Mouse (Mus musculus) kidney, postnatal 14 days (tissue): ENCODE measurements around the gene Chd6.

Experiments
- DNase-seq: peaks from one replicate; pipeline ENCODE4 v3.0.0; 2022; ENCODE audit warnings: mixed read lengths

Gene Chd6

GRCm38 (mm10) chr2:161066097-161066759, 42.6 kb downstream of the Chd6 start:
- DNase-seq: no peak

GRCm38 (mm10) chr2:161065594-161065993, 43.3 kb downstream of the Chd6 start:
- no peak for DNase-seq

GRCm38 (mm10) chr2:161064836-161065235, 44.0 kb downstream of the Chd6 start:
- no peak for DNase-seq

GRCm38 (mm10) chr2:161058841-161059240, 50.0 kb downstream of the Chd6 start:
- peak; percentile 48 for DNase-seq

GRCm38 (mm10) chr2:161053765-161054164, 55.1 kb downstream of the Chd6 start:
- no peak for DNase-seq

- DNase-seq: no peak
Observed at GRCm38 (mm10) chr2:161052175-161052574, 56.7 kb downstream of the Chd6 start.

- peak; percentile 12 for DNase-seq
Observed at GRCm38 (mm10) chr2:161049426-161049825, 59.4 kb downstream of the Chd6 start.

- no peak for DNase-seq
Observed at GRCm38 (mm10) chr2:161044492-161045201, 64.2 kb downstream of the Chd6 start.

GRCm38 (mm10) chr2:161042874-161043273, 66.0 kb downstream of the Chd6 start:
- no peak for DNase-seq

GRCm38 (mm10) chr2:161040743-161041142, 68.1 kb downstream of the Chd6 start:
- DNase-seq: no peak

- no peak for DNase-seq
Observed at GRCm38 (mm10) chr2:161037766-161038165, 71.1 kb downstream of the Chd6 start.

GRCm38 (mm10) chr2:161033141-161033540, 75.7 kb downstream of the Chd6 start:
- DNase-seq: no peak

GRCm38 (mm10) chr2:161032394-161032793, 76.5 kb downstream of the Chd6 start:
- DNase-seq: no peak

- DNase-seq: no peak
Observed at GRCm38 (mm10) chr2:161024606-161025005, 84.3 kb downstream of the Chd6 start.

- peak; percentile 33 for DNase-seq
Observed at GRCm38 (mm10) chr2:161017913-161018312, 91.0 kb downstream of the Chd6 start.

GRCm38 (mm10) chr2:161012577-161013251, 96.2 kb downstream of the Chd6 start:
- DNase-seq: no peak

GRCm38 (mm10) chr2:161004338-161004737, 104.5 kb downstream of the Chd6 start:
- DNase-seq: no peak

- DNase-seq: no peak
Observed at GRCm38 (mm10) chr2:160996987-160997763, 111.7 kb downstream of the Chd6 start.

GRCm38 (mm10) chr2:160994181-160994580, 114.7 kb downstream of the Chd6 start:
- DNase-seq: no peak

- DNase-seq: no peak
Observed at GRCm38 (mm10) chr2:160992465-160992864, 116.4 kb downstream of the Chd6 start.

GRCm38 (mm10) chr2:160990339-160991070, 118.4 kb downstream of the Chd6 start:
- peak; percentile 16 for DNase-seq

GRCm38 (mm10) chr2:160987503-160987902, 121.4 kb downstream of the Chd6 start:
- no peak for DNase-seq
